Mouse (Mus musculus): ENCODE data around the gene Vps45.

DNA sequence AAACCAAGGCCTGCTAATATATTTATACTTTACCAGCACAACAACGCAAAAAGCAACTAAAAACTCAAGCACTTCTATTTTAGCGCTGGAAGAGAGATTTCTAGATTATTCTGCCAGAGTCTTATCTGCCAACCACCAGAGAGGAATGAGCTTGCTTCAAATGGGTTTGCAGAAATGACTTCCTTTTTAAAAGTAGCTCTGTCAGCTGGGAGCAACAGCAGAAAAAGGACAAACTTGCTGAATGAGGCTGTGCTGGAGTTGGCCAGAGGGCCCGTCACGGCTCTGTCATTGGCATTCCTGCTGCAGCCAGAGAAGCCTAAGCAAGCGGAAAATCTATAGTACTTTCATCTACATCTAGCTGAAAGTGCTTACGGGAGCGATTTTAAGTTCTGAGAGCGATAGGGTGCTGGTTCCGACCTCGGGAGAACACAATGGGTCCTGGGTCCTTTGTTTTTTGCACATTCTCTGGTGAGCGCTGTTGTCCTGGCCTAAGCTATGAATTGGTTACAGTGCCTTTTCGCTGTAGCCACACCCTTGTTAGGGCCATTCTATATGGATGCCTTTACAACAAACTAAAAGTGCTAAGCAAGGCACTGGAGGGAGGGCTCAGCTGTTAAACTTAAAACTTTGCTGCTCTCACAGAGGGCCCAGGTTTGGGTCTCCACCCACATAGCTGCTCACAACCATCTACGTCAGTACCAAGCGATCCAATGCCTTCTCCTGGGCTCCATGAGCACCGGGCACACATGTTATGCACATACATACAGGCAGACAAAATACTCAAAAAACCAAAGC is 24.6 kb upstream of the Vps45 start:
- TF ChIP-seq E2F4 (IDR thresholded peaks at IDR 0.05; ENCODE audit: borderline replicate concordance, low read depth, low read length) (no peak; the same call in 1 of the 2 replicates), POLR2A (IDR thresholded peaks at IDR 0.05; ENCODE audit: control insufficient read depth in 1 of 2, insufficient read depth in 1 of 2, low read depth in 1 of 2, low read length in 2 of 2, poor library complexity in 1 of 2) (peak; percentile 32 to 57; a peak in 3 of 4 replicates), HCFC1 (IDR thresholded peaks at IDR 0.05; ENCODE audit: low read depth, low read length) (peak; percentile 65), CTCF (IDR thresholded peaks at IDR 0.05 in 2 of 3, conservative IDR thresholded peaks at IDR 0.05 in 1 of 3; ENCODE audit: control insufficient read depth in 1 of 3, insufficient read depth in 1 of 3, low read depth in 2 of 3, low read length in 3 of 3, poor library complexity in 1 of 3, severe bottlenecking in 1 of 3) (no peak), TAL1 (IDR thresholded peaks at IDR 0.05; ENCODE audit: low read length) (peak; percentile 78), TCF12 (IDR thresholded peaks at IDR 0.05; ENCODE audit: low read depth, low read length) (peak; percentile 94), NRF1 (IDR thresholded peaks at IDR 0.05; ENCODE audit: insufficient read depth, low read depth, low read length, poor library complexity, severe bottlenecking) (no peak), MAZ (IDR thresholded peaks at IDR 0.05; ENCODE audit: low read depth, low read length) (no peak; the same call in 1 of the 2 replicates)
